Mouse (Mus musculus) forebrain, embryonic 12.5 days (tissue): ENCODE data around the gene Cyp19a1. TPM values are rescaled to one million over a fixed set of nuclear protein-coding genes. Genes with fewer than 3 reads are reported as not detected.

Experiments
- ATAC-seq: fragments of 200-750 bp; cut with Nextera tagmentation; 2 replicates; pipeline ENCODE4 v1.8.0; 2017; ENCODE audit warnings: moderate TSS enrichment; ENCODE audit not compliant: low FRiP score
- H3K27ac ChIP-seq: fragments of 300-500 bp; sonication (generic); 2 replicates; pipeline ENCODE4 v1.5.1; 2016; ENCODE audit warnings: mild to moderate bottlenecking
- H3K27me3 ChIP-seq: fragments of 300-500 bp; sonication (generic); 2 replicates; pipeline ENCODE4 v1.6.1; 2016; ENCODE audit warnings: mild to moderate bottlenecking
- H3K36me3 ChIP-seq: fragments of 300-500 bp; sonication (generic); replicated peaks from 2 replicates; pipeline ENCODE4 v1.6.1; 2016; ENCODE audit warnings: mild to moderate bottlenecking
- H3K4me1 ChIP-seq: fragments of 300-500 bp; sonication (generic); 2 replicates; pipeline ENCODE4 v1.6.1; 2016
- H3K4me2 ChIP-seq: fragments of 300-500 bp; sonication (generic); 2 replicates; pipeline ENCODE4 v1.6.1; 2016; ENCODE audit warnings: mild to moderate bottlenecking, moderate library complexity
- H3K4me3 ChIP-seq: fragments of 300-500 bp; sonication (generic); replicated peaks from 2 replicates; pipeline ENCODE4 v1.5.1; 2016; ENCODE audit warnings: mild to moderate bottlenecking
- H3K9ac ChIP-seq: fragments of 300-500 bp; sonication (generic); 2 replicates; pipeline ENCODE4 v1.6.1; 2016; ENCODE audit warnings: mild to moderate bottlenecking
- H3K9me3 ChIP-seq: fragments of 300-500 bp; sonication (generic); 2 replicates; pipeline ENCODE4 v1.6.1; 2016
- WGBS: fragments of 180-500 bp; shearing (Covaris S2); methylation state at CpG from one replicate; pipeline ENCODE4 v1.1.7; 2016; 5-methylcytosine and 5-hydroxymethylcytosine counted together
- polyA plus RNA-seq: library from polyadenylated mRNA; unstranded; fragments of >200 nt; fragmentation: Nextera tagmentation; extraction: Ambion mirVana; gene quantifications from 2 replicates; pipeline ENCODE4 v1.2.1, GENCODE M21; 2016

Cyp19a1 gene
- polyA plus RNA-seq, 1 experiment from 2014 or later: not detected

- H3K9me3 ChIP-seq: 0 out of 2 replicates have a peak, but pooled peaks cover 9% of the 10 kb centered on the region
- no peak overlapping the region for H3K4me2 ChIP-seq
- 77% methylated on average over 5 of the region's 5 CpGs for WGBS
- no peaks in the 10 kb centered on the region for H3K36me3 ChIP-seq
- H3K27me3 ChIP-seq: no peaks in the 10 kb centered on the region
- no peak overlapping the region for H3K9ac ChIP-seq
- H3K27ac ChIP-seq: no peak overlapping the region
- no peak overlapping the region for H3K4me3 ChIP-seq
- ATAC-seq: no peak
- H3K4me1 ChIP-seq: no peaks in the 10 kb centered on the region
Observed at GRCm38 (mm10) chr9:54163117-54163516, 104.8 kb downstream of the Cyp19a1 start.

DNA sequence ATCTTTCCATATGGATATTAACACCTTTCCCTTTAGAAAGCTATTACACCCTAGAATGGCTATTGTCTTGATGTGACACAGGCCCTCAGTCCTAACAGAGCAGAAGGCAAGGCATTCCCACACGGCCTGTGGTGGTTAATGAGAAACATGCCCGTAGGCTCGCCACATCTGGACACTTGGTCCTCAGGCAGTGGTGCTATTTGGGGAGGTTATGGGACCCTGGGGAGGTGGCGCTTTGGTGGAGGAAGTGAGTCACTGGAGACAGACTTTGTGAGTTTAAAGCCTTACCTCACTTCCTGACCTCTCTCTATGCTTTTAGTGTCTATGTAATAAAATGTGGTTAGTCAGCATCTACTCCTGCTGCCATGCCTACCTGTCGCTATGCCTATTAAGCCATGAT is 114.2 kb downstream of the Cyp19a1 start:
- no peak overlapping the region for H3K9ac ChIP-seq
- no peak overlapping the region for H3K27ac ChIP-seq
- no peak for ATAC-seq
- no peaks in the 10 kb centered on the region for H3K9me3 ChIP-seq
- no peak overlapping the region for H3K4me3 ChIP-seq
- no peaks in the 10 kb centered on the region for H3K27me3 ChIP-seq
- H3K4me2 ChIP-seq: no peak overlapping the region
- no peaks in the 10 kb centered on the region for H3K4me1 ChIP-seq
- WGBS: 81% methylated on average over 5 of the region's 5 CpGs
- no peaks in the 10 kb centered on the region for H3K36me3 ChIP-seq

GRCm38 (mm10) chr9:54139191-54139590 is 128.7 kb downstream of the Cyp19a1 start:
- 97% methylated on average over 1 of the region's 1 CpGs for WGBS
- ATAC-seq: no peak
- no peak overlapping the region for H3K9ac ChIP-seq

More at GRCm38 (mm10) chr9:54139191-54139590, 128.7 kb downstream of the Cyp19a1 start:
- Histone ChIP-seq H3K27me3 (no peaks in the 10 kb centered on the region), H3K4me2 (no peak overlapping the region), H3K36me3 (no peaks in the 10 kb centered on the region), H3K4me1 (no peaks in the 10 kb centered on the region), H3K27ac (no peak overlapping the region), H3K4me3 (no peak overlapping the region), H3K9me3 (no peaks in the 10 kb centered on the region)

Other genes with a start within 250 kb of the Cyp19a1 start
- gene Tnfaip8l3, start 199.7 kb downstream of the Cyp19a1 start, polyA plus RNA-seq: 0.04 and 0.28 TPM in 2 replicates
- 0.09 and 0.13 TPM in 2 replicates for gene Gldn, start 18.4 kb upstream of the Cyp19a1 start, polyA plus RNA-seq
- gene Dmxl2, start 233.5 kb upstream of the Cyp19a1 start, polyA plus RNA-seq: 19.4 and 21.0 TPM in 2 replicates